Mouse (Mus musculus): ENCODE results near the gene Iffo1.

Gene Iffo1

GRCm38 (mm10) chr6:125139747-125140146 is 5.3 kb upstream of the Iffo1 start:
- DNase-seq (ENCODE audit: low spot score in 2 of 2): no peak

DNA sequence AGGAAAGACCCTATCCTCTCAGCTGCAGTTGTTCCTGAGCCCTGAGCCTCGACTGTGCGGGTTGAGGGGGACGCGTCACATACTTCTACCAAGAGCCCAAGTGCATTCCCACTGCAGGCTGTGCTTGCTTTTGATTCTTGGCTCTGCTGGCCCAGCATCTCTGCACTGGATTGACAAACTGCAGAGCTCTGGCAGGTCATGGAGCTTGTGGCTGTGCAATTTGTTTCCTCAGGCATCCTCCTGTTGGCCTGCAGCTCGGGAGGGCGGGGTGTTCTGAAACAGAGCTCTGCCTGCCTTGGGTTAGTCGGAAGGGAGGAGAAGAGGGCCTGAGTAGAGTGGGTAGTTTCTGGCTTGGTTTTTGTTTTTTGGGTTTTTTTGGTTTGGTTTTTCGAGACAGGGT is 2.6 kb upstream of the Iffo1 start:
- no peak for DNase-seq (ENCODE audit: low spot score in 2 of 2)

DNA sequence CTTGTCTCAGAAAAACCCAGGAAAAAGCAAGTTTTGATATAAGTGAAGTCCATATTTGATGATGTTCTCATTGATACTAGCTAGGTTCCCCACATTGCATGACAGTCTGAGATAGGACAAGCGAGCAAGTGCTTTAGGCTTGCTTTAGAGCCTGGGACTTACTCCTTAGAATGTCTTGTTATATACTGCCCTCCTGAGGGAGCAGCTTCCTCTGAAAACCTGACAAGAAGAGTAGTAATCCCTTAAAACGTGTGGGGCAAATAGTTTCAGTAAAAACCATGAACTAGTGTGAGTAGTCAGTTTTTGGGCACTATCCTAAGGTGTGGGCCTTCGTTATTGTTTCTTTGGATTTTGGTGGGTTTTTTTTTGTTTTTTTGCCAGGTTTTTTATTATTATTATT is 1.9 kb upstream of the Iffo1 start:
- DNase-seq (ENCODE audit: low spot score in 2 of 2): no peak

- no peak for DNase-seq (ENCODE audit: low spot score in 2 of 2)
Observed at GRCm38 (mm10) chr6:125143904-125144303, 1.1 kb upstream of the Iffo1 start.

DNA sequence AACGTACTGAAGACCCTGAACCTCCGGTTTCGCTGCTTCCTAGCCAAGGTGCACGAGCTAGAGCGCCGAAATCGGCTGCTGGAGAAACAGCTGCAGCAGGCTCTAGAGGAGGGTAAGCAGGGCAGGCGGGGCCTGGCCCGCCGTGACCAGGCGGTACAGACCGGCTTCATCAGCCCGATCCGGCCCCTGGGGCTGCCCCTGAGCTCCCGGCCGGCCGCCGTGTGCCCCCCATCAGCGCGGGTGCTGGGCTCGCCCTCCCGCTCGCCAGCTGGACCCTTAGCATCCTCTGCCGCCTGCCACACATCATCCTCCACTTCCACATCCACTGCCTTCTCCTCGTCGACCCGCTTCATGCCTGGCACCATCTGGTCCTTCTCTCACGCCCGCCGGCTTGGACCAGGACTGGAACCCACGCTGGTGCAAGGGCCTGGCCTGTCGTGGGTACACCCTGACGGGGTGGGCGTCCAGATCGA is 474 bp downstream of the Iffo1 start:
- peak in 1 of 2 experiments; percentile 52 for DNase-seq (ENCODE audit: low spot score in 2 of 2)

GRCm38 (mm10) chr6:125146148-125146547 is 1.1 kb downstream of the Iffo1 start:
- peak in 1 of 2 experiments; percentile 47 for DNase-seq (ENCODE audit: low spot score in 2 of 2)

GRCm38 (mm10) chr6:125146797-125147196 is 1.8 kb downstream of the Iffo1 start:
- peak in 1 of 2 experiments; percentile 59 for DNase-seq (ENCODE audit: low spot score in 2 of 2)

GRCm38 (mm10) chr6:125147329-125147728 is 2.3 kb downstream of the Iffo1 start:
- no peak for DNase-seq (ENCODE audit: low spot score in 2 of 2)

- DNase-seq (ENCODE audit: low spot score in 2 of 2): peak in 1 of 2 experiments; percentile 68
Observed at GRCm38 (mm10) chr6:125148251-125148925, 3.3 kb downstream of the Iffo1 start.

DNA sequence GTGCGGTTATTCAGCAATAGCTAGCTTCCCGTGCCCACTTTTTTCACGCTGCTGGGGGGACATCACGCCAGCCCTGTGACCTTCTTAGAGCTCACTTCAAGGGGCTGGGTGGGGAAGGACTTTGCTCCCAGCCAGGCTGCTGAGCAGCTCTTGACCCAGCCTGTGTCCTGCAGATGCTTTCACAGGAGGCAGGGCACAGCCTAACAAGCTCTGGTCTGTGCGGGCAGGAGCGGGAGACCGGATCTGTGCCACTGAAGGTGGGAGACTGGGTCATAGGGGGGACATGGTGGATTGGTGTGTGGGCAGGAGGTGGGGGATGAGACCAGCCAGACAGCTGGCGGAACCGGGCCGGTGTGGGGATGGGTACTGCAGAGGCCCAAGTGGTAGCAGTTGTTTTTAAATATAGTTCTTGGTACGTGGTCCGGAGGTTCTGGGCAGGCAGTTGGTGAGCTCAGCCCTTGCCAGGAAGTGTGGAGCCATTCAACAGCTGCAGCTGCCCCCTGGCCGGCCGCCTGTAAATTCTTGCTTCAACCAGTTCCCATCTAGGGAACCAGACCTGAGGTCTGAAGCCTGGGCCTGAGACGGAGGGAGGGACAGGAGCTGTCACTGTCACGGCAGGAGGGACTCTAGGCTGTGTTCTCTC is 4.0 kb downstream of the Iffo1 start:
- peak in 1 of 2 experiments; percentile 79 for DNase-seq (ENCODE audit: low spot score in 2 of 2)

DNA sequence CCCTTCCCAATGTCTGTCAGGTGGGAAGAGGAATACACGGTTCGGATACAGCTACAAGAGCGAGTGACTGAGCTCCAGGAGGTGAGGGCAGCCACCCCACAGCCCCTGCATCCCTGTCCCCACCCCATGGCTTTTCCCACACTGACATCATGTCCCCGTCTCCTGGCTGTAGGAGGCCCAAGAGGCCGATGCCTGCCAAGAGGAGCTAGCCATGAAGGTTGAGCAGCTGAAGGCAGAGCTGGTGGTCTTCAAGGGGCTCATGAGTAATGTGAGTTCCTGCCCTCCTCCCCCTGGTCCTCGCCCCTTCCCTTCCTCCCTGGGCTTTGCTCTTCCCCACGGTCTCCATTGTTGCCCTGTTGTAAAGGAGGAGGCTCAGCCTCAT is 4.5 kb downstream of the Iffo1 start:
- no peak for DNase-seq (ENCODE audit: low spot score in 2 of 2)

- peak in 1 of 2 experiments; percentile 39 for DNase-seq (ENCODE audit: low spot score in 2 of 2)
Observed at GRCm38 (mm10) chr6:125152212-125153017, 7.4 kb downstream of the Iffo1 start.

GRCm38 (mm10) chr6:125153018-125153389 is 8.0 kb downstream of the Iffo1 start:
- DNase-seq (ENCODE audit: low spot score in 2 of 2): no peak

- no peak for DNase-seq (ENCODE audit: low spot score in 2 of 2)
Observed at GRCm38 (mm10) chr6:125153682-125154081, 8.6 kb downstream of the Iffo1 start.

GRCm38 (mm10) chr6:125154550-125154949 is 9.5 kb downstream of the Iffo1 start:
- no peak for DNase-seq (ENCODE audit: low spot score in 2 of 2)

DNA sequence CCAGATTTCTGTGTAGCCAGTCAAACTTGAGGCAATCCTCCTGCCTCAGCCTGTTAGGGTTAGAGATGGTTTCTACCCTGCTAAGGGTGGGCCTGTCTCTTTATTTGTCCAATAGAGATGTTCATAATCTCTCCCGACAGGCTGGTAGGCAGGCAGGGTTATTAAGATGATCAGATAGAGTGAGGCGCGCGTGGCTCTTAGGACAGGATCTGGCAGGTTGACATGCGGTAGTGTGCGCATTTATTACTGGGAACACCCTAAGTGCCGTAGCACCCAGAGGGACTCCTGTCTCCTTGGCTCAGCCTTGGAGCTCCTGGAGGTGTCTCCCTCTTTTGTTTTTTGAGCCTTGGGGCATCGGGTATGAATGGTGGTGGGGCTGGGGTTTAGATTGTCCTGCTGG is 10.2 kb downstream of the Iffo1 start:
- DNase-seq (ENCODE audit: low spot score in 2 of 2): no peak

GRCm38 (mm10) chr6:125156491-125156890 is 11.4 kb downstream of the Iffo1 start:
- no peak for DNase-seq (ENCODE audit: low spot score in 2 of 2)

DNA sequence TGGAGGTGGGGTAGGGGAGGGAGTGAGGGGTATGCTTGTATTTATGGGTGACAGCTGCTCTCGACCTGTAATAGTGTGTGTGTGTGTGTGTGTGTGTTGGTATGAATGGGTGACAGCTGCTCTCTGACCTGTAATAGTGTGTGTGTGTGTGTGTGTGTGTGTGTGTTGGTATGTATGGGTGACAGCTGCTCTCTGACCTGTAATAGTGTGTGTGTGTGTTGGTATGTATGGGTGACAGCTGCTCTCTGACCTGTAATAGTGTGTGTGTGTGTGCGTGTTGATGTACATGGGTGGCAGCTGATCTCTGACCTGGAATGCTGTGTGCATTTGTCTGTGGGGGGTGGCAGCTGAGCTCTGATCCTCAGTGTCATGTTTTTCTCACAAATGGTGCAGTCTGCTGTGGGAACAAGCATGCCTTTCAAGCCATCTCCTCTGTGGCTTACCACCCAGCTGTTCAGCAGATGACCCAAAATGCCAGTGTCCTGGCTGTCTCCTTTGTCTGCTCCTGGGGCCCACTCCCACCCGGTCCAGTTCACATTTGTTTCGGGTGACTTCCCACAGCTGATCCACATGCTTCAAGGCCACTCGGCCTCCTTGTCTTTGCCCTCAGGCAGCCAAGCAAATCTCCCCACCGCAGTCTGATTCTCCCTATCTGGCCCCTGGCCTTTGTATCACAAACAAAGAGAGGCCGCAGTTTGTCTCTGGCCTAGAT is 12.0 kb downstream of the Iffo1 start:
- DNase-seq (ENCODE audit: low spot score in 2 of 2): no peak

- DNase-seq (ENCODE audit: low spot score in 2 of 2): no peak
Observed at GRCm38 (mm10) chr6:125158944-125159492, 14.0 kb downstream of the Iffo1 start.

- DNase-seq (ENCODE audit: low spot score in 2 of 2): no peak
Observed at GRCm38 (mm10) chr6:125159773-125160557, 14.9 kb downstream of the Iffo1 start.

DNA sequence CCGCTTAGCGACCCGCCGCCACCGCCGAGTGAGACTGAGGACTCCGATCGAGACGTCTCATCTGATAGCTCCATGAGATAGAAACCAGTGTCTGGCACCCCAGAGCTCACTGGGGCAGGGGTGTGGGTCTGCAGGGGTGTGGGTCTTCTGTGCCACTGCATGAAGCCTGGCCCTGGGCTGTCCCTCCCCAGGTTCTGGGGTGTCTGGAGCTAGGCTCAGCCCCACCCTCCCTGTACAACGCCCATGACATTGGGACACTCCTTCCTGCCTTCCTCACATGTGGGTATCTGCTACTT is 15.5 kb downstream of the Iffo1 start:
- no peak for DNase-seq (ENCODE audit: low spot score in 2 of 2)
